Mouse (Mus musculus) intestine, embryonic 16.5 days (tissue): ENCODE results near the gene Ren1. TPM values are rescaled to one million over a fixed set of nuclear protein-coding genes. Genes with fewer than 3 reads are reported as not detected.
A peak's percentile ranks its signal among the peaks of the same experiment; 100 is the strongest.

Experiments used
- ATAC-seq: fragments of 200-750 bp; cut with Nextera tagmentation; 2 replicates; pipeline ENCODE4 v1.8.0; 2017; ENCODE audit warnings: moderate TSS enrichment, moderate library complexity
- H3K27ac ChIP-seq: fragments of 300-500 bp; sonication (generic); 2 replicates; pipeline ENCODE4 v1.5.1; 2014; ENCODE audit warnings: mild to moderate bottlenecking, low read length
- H3K27me3 ChIP-seq: fragments of 300-500 bp; sonication (generic); replicated peaks from 2 replicates; pipeline ENCODE4 v1.6.1; 2014; ENCODE audit warnings: low read length, control low read depth, mixed read lengths; ENCODE audit not compliant: control insufficient read depth, insufficient read depth
- H3K36me3 ChIP-seq: fragments of 300-500 bp; sonication (generic); 2 replicates; pipeline ENCODE4 v1.6.1; 2014; ENCODE audit warnings: low read length, control low read depth; ENCODE audit not compliant: control insufficient read depth, insufficient read depth
- H3K4me1 ChIP-seq: fragments of 300-500 bp; sonication (generic); 2 replicates; pipeline ENCODE4 v1.6.1; 2014; ENCODE audit warnings: low read length, control low read depth, mixed read lengths; ENCODE audit not compliant: control insufficient read depth, insufficient read depth
- H3K4me2 ChIP-seq: fragments of 300-500 bp; sonication (generic); 2 replicates; pipeline ENCODE4 v1.6.1; 2014; ENCODE audit warnings: low read depth, low read length, control low read depth
- H3K4me3 ChIP-seq: fragments of 300-500 bp; sonication (generic); 2 replicates; pipeline ENCODE4 v1.5.1; 2014; ENCODE audit warnings: mild to moderate bottlenecking, low read length
- H3K9ac ChIP-seq: fragments of 300-500 bp; sonication (generic); 2 replicates; pipeline ENCODE4 v1.6.1; 2014; ENCODE audit warnings: low read depth, low read length
- H3K9me3 ChIP-seq: fragments of 300-500 bp; sonication (generic); 2 replicates; pipeline ENCODE4 v1.6.1; 2016; ENCODE audit warnings: low read length, control low read depth; ENCODE audit not compliant: control insufficient read depth
- WGBS: fragments of 180-500 bp; shearing (Covaris S2); extraction: QIAGEN DNeasy Blood & Tissue Kit; methylation state at CpG from one replicate; pipeline ENCODE4 v1.1.7; 2014; 5-methylcytosine and 5-hydroxymethylcytosine counted together
- polyA plus RNA-seq: library from polyadenylated mRNA; unstranded; fragments of >200 nt; fragmentation: Nextera tagmentation; extraction: Ambion mirVana; gene quantifications from 2 replicates; pipeline ENCODE4 v1.2.1, GENCODE M21; 2015

The Ren1 gene
- polyA plus RNA-seq, 1 experiment from 2014 or later, result 6.7 TPM

DNA sequence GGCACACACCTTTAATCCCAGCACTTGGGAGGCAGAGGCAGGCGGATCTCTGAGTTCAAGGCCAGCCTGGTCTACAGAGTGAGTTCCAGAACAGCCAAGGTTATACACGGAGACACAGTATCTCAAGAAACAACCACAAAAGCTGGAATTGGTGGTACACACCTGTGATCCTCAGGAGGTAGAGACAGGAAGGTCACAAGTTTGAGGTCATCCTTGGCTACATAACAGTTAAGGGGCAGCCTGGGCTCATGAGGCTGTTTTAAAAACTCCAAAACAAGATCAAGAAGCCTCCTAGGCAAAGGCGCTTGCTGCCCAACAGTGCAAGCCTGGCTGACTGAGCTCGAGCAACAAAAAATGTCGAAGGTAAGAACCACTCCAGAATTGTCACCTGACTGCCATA lies 46.4 kb downstream of the Ren1 start:
- Histone ChIP-seq H3K4me2 (no peak overlapping the region), H3K27ac (no peak overlapping the region; the same call in 1 of the 2 replicates), H3K36me3 (peaks cover 7% of the 10 kb centered on the region; the same call in 1 of the 2 replicates), H3K9ac (no peak overlapping the region), H3K4me1 (peaks cover 18% of the 10 kb centered on the region), H3K9me3 (no peaks in the 10 kb centered on the region), H3K4me3 (no peak overlapping the region), H3K27me3 (no peaks in the 10 kb centered on the region)
- no peak for ATAC-seq
- WGBS, result 90% methylated on average over 5 of the region's 5 CpGs

DNA sequence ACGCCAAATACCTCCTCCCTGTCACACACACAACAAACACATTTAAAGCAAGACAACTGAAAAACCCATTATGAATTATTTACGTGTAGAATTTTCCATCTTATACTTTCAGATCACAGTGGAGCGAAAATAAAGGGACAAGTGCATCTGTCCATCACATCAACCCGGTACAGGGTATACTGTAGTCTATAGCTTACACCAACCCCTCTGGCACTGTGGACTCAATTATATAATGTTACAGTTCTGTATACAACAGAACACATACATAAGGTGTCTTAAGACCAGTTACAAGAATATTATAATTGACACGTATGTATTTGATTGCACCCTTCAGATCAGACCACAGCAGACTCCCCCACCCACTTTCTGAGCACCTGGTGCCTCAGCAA lies 46.8 kb downstream of the Ren1 start:
- Histone ChIP-seq H3K27me3 (no peaks in the 10 kb centered on the region), H3K9me3 (no peaks in the 10 kb centered on the region), H3K4me1 (peaks cover 18% of the 10 kb centered on the region), H3K36me3 (peaks cover 3% of the 10 kb centered on the region; the same call in 1 of the 2 replicates), H3K27ac (peak overlapping the region; percentile 41), H3K4me3 (no peak overlapping the region), H3K4me2 (no peak overlapping the region), H3K9ac (no peak overlapping the region)
- no peak for ATAC-seq
- WGBS, result 79% methylated on average over 5 of the region's 5 CpGs

DNA sequence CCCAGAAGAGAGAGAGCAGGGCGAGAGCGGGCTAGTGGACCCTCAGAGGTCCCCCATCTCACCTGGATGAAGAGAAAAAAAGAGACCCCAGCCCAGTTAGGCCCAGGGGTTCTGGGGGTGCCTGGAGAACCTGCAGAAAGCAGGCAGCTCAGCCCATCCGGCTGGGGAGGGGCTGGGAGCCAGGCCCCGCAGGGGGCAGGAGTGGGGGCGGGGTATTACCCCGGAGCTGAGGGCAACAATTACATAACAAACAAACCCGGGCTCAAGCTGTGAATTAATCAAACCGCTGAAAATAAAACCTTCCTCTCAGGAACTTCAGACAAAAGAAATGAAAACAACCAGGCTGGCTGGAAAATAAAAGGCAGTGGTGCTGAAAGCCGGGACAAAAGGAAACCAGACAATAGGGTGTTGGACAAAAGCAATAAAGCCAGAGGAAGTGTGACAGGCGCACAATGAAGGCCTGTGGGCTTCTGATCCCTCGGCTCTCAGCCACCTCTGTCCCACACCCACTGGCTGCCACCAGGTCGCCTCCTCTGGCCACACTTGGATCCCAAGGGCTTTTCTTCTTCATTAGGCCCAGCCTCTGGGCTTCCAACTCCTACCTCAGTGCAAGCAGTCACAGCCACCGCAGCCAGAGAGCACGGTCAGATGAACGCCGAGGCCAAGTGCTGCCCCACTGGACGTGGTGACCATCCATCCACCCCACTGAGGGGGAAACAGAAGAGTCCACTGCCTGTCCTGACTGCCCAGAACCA lies 47.4 kb downstream of the Ren1 start:
- Histone ChIP-seq H3K36me3 (peaks cover 1% of the 10 kb centered on the region; the same call in 1 of the 2 replicates), H3K9ac (peak overlapping the region; percentile 33; the same call in 1 of the 2 replicates), H3K4me1 (peaks cover 18% of the 10 kb centered on the region), H3K27me3 (no peaks in the 10 kb centered on the region), H3K9me3 (no peaks in the 10 kb centered on the region), H3K4me3 (no peak overlapping the region), H3K27ac (peak overlapping the region; percentile 41; the same call in 1 of the 2 replicates), H3K4me2 (no peak overlapping the region)
- no peak for ATAC-seq
- 27% methylated on average over 17 of the region's 17 CpGs for WGBS

DNA sequence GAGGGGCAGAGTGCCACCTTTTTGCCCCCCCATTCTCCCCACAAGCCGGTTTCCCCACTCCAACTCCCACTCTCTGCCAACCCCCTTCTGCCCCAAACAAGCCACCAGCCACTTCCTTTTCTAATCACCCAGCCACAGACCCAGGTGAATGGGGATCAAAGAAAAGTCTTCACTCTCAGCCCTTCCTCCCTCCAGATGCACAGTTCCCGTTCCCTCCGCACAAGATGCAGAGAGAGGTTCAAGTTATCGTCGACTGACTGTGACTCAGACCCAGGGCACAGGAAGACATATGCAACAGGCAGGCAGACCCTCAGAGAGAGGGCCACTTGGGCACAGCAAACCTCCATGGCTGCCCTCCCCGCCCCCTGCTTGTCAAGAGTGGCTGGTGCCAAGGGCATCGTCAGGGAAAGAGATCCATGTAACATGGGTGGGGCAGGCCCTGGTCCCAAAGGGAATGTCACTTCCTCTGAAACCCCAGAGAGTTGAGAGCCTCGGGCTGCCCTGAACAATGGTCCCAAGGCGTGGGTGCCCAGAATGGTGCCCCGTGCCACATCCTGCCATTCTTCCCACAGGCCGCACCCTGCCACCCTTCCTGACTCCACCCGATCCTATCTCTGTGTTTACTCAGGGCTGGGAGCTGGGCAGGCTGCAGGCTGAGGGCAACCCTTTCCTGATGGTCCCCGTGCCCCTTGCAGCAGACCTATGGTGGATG lies 49.9 kb downstream of the Ren1 start:
- Histone ChIP-seq H3K4me1 (peaks cover 14% of the 10 kb centered on the region), H3K9ac (no peak overlapping the region), H3K27ac (no peak overlapping the region), H3K4me3 (no peak overlapping the region), H3K27me3 (no peaks in the 10 kb centered on the region), H3K4me2 (no peak overlapping the region), H3K9me3 (no peaks in the 10 kb centered on the region), H3K36me3 (no peaks in the 10 kb centered on the region)
- WGBS, result 70% methylated on average over 13 of the region's 13 CpGs
- peak; percentile 39; the same call in 1 of the 2 replicates for ATAC-seq

DNA sequence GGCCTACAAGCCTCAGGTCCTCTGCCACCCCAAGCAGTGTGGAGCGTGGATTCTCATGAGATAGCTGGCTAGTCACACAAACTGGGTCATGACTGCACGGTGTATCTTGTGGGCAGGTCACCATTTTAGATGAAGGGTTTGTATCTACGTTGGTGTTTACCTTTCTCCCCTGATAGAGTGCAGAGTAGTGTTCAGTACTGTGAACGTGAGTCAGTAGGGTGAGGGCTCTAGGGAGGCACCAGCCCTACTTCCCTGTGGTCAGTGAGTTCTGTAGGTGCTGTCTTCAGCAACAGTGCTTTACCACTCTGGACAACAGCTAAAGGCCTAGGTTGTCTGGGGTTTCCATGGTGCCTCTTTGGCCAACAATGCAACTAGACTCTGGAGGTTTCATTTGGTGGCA lies 53.7 kb downstream of the Ren1 start:
- WGBS, result 58% methylated on average over 4 of the region's 4 CpGs
- no peaks in the 10 kb centered on the region for H3K9me3 ChIP-seq
- no peaks in the 10 kb centered on the region for H3K27me3 ChIP-seq
- no peak for ATAC-seq
- H3K9ac ChIP-seq, result no peak overlapping the region
- no peaks in the 10 kb centered on the region for H3K36me3 ChIP-seq
- H3K4me3 ChIP-seq, result no peak overlapping the region
- H3K4me2 ChIP-seq, result no peak overlapping the region
- no peak overlapping the region for H3K27ac ChIP-seq
- H3K4me1 ChIP-seq, result peaks cover 11% of the 10 kb centered on the region

DNA sequence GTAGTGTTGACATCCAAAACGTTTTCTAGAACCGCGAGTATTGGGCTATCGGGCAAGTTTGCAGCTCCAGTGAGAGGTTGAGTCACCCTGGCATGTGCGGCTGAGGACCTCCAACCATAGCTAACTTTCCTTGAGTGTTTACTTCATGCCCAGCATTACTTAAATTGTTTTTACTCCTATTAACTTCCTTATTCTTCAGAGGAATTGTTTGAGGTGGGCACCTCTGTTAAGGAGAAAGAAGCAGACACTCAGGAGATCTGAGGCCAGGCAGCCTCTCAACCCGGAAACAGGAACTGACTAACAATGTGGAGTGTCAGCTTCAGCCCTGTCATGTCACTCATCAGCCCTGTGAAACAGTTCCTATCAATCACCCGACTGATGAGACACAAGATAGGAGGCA lies 56.3 kb downstream of the Ren1 start:
- Histone ChIP-seq H3K4me3 (no peak overlapping the region), H3K27ac (no peak overlapping the region; the same call in 1 of the 2 replicates), H3K4me2 (no peak overlapping the region), H3K9me3 (no peaks in the 10 kb centered on the region), H3K9ac (no peak overlapping the region), H3K4me1 (peaks cover 18% of the 10 kb centered on the region), H3K27me3 (no peaks in the 10 kb centered on the region), H3K36me3 (no peaks in the 10 kb centered on the region)
- ATAC-seq, result no peak
- WGBS, result 81% methylated on average over 7 of the region's 7 CpGs

DNA sequence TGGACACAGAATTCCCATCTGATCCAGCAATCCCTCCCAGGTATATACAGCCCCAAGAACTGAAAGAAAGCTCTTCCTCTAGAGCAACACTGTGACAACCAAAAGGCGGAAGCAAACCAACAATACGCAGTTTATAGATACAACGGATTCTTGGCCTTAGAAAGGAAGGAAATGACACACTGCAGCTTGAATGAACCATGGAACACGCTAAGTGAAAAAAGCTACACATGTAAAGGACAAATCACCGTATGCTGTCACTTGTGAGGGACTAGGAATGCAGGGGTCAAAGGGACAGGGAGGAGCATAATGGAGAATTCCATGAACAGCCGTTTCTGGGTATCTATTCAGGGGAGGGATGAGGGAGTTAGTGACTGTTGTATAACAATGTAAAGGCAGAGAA lies 57.1 kb downstream of the Ren1 start:
- Histone ChIP-seq H3K9ac (no peak overlapping the region), H3K27ac (no peak overlapping the region; the same call in 1 of the 2 replicates), H3K4me3 (no peak overlapping the region), H3K4me1 (peaks cover 18% of the 10 kb centered on the region), H3K4me2 (no peak overlapping the region), H3K9me3 (no peaks in the 10 kb centered on the region), H3K27me3 (no peaks in the 10 kb centered on the region), H3K36me3 (no peaks in the 10 kb centered on the region)
- ATAC-seq, result no peak
- WGBS, result 65% methylated on average over 6 of the region's 6 CpGs

DNA sequence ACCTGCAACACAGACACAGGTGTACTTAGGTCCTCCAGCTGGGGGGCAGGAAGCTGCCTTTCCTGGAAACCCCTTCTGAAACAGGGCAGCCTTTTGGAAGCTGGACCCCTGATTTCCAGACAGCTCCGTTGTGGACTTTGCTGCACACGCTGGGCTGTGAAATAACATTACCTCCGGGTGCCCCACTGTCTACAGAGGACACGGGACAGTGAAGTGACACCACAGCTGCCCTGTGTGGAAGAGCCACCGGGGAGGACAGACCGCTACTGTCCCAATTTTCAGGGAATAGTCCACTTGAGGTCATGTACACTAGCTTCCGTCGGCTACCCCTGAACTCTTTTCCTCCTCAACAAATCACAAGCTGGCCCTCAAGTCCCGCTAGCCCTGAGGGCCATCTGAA lies 58.0 kb downstream of the Ren1 start:
- WGBS, result 65% methylated on average over 9 of the region's 9 CpGs
- ATAC-seq, result no peak
- no peaks in the 10 kb centered on the region for H3K27me3 ChIP-seq

DNA sequence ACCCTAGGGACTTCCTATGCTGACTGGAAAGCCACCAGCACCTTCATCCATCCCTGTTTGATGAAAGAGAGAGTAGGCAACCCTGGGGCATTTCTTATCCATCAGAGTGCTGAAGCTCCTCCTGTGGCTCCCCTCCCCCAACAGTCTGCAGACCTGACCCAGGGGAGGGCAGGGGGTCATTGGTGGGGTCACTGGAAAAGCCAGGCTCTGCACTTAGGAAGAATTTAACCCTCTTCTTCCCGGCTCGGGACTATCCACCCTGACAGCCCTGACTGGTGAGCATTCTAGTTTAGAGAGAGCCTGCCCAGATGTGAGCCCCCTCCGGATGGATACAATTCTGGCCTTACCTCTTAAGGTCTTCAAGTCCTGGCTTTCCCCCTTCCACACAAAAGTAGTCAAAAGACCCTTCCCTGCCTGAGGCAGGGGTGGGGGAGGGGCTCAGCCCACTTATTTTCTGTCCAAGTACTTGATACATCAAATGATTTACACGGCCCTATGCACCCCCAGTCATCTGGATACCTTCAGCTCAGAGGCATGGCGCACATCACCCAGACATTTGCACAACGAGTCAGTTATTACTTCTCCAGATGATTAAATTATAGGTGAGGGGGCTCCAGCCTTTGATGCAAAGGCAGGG lies 58.7 kb downstream of the Ren1 start:
- Histone ChIP-seq H3K4me1 (peaks cover 32% of the 10 kb centered on the region), H3K4me3 (no peak overlapping the region), H3K4me2 (no peak overlapping the region), H3K9me3 (no peaks in the 10 kb centered on the region), H3K36me3 (no peaks in the 10 kb centered on the region), H3K27ac (no peak overlapping the region), H3K27me3 (no peaks in the 10 kb centered on the region), H3K9ac (no peak overlapping the region)
- ATAC-seq, result no peak
- 32% methylated on average over 6 of the region's 6 CpGs for WGBS

More for the DNA sequence above, 58.0 kb downstream of the Ren1 start:
- no peaks in the 10 kb centered on the region for H3K9me3 ChIP-seq
- H3K4me1 ChIP-seq, result peaks cover 25% of the 10 kb centered on the region
- no peak overlapping the region for H3K4me3 ChIP-seq
- no peak overlapping the region for H3K4me2 ChIP-seq
- H3K36me3 ChIP-seq, result no peaks in the 10 kb centered on the region
- no peak overlapping the region for H3K9ac ChIP-seq
- H3K27ac ChIP-seq, result no peak overlapping the region
